Mouse (Mus musculus): ENCODE results near the gene Ppp1r14a.
A peak's percentile ranks its signal among the peaks of the same experiment; 100 is the strongest.

Ppp1r14a gene

DNA sequence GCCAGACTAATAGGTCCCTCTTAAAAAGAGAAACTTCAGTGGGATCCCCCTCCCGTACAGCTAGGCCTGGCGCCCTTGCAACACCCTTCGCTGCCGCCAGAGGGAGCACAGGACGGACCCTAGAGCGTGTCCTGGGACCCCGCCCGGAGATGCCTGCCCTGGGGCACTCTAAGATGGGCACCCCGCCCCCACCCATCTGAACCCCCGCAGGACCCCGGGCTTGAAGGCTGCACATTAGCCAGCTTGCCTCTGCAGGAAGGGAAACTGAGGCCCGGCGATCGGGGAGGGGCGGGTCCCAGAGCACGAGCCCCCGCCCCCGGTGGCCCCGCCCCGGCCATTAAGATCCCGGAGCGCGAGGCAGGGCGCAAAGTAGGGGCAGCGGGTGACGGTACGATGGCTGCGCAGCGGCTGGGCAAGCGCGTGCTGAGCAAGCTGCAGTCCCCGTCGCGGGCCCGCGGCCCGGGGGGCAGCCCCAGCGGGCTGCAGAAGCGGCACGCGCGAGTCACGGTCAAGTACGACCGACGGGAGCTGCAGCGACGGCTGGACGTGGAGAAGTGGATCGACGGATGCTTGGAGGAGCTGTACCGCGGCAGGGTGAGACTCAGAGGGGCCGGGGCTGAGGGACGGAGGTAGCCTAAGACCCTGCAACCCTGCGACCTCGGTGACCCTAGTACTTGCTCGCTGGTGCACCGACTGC, at the start of gene Ppp1r14a:
Ppp1r14a (plus strand) TSS at position 367 of the 697 bp plus-strand sequence.
- DNase-seq (ENCODE audit: low spot score in 2 of 2): peak; percentile 29 to 60

DNA sequence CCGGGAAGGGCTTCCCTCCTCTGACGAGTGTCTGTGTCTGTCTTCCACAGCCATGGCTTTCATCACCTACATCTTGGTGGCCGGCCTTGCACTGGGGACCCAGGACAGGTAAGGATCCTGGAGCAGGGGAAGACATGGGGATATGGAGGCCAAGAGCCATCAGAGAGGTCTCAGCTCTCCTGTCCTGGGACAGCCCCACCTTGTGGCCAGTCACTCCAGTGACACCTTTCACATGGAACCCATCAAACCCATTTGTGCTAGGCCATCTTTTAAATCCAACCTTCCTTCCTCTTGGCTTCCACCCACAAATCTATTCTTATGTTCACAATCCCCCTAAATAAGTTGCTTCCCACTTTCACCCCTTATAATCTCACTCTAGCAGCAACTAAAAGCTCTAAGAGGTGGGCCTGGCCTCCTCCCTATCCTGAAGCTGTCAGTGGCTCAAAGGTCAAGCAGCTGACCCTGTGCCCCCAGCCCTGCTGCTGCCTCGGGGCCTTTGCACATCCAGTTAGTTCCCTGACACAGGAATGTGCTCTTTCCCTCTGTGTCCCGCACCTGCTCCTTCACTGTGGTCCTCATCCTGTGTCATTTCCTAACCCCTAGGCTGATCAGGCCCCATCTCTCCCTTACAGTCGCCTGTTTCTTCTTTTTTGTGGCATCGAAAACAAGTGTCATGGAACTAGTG, 44.2 kb upstream of the Ppp1r14a start:
- DNase-seq (ENCODE audit: low spot score in 2 of 2): peak; percentile 15 to 48

DNA sequence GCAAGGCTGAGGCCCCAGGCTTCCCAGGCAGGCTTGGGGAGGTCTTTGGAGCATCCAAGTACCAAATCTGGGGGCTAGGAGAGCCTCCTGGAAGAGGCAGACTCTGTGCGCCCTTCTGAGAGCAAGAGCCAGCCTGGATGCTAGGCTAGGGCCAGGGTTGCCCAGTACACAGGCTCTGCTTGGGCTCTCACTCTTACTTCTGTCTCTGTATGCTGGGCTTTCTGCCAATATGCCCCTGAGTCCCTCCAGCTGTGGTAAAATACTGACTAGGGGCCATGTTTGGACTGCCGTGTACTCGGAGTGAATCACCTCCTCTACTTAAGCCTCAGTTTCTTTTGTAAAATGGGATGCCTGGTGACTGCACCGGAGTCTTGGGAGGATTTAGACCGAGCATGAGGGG, 43.1 kb upstream of the Ppp1r14a start:
- no peak for DNase-seq (ENCODE audit: low spot score in 2 of 2)

DNA sequence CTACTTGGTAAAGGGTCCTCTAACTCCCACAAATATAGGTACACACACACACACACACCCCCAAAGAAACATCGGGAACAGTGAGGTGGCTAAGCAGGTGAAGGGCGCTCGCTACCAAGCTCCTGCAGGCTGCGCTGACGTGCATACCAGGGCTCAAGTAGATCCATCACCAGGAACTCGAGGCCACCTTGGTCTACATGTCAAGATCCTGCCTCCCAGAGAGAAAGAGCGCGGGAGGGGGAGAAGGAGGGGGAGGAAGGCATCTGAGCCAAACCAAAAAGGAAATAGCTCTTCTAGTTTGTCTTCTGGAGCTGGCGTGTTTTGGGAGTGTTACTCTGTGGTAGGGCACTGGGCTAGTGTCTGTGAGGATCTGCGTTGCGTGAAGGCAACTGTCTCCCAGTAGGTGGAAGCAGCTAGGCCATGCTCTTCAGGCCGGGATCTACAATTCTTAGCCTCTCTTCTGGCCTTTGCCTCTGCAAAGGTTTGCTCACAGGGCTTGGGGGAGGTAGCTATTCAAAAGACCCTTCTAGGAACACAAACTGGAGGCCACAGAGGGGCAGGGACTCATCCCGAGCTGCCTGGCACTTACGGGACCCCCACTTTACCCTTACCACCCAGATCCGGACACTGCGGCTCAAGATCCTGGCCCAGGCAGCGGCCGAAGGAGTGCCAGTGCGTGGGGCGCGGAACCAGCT, 42.3 kb upstream of the Ppp1r14a start:
- no peak for DNase-seq (ENCODE audit: low spot score in 2 of 2)

DNA sequence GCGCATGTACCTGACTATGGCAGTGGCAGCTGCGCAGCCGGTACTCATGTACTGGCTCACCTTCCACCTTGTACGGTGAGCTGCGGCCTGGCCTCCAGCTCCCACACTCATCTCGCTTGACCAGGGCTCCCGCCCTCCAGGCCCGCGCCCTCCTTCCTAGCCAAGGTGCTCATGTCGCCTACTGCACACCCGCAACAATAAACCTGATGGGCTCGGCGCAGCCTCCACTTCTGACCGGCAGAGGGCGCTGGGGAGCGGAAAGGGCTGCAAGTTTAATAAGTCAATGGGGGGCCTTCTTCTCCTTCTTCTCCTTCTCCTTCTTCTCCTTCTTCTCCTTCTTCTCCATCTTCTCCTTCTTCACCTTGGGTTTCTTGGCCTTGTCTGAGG, 41.8 kb upstream of the Ppp1r14a start:
- peak; percentile 62 to 81 for DNase-seq (ENCODE audit: low spot score in 2 of 2)

DNA sequence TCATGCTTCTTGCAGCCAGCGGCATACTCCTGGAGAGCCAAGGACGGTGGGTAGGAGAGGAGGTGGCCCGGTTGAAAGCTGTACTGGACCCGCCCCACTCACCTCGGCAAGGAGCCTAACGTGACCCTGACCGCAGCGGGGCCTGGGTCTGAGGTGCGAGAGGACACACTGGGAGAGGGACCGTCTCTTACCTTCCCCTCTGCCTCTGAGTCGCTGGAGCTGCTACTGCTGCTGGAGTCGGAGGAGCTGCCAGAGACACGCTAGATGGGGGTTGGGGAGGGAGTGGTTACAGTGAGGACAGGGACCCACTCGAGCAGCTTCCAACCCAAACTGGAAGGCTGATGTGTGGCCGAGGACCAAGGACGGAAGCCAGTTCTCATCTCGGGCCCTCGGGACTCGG, 41.4 kb upstream of the Ppp1r14a start:
- DNase-seq (ENCODE audit: low spot score in 2 of 2): peak in 1 of 2 experiments; percentile 5

DNA sequence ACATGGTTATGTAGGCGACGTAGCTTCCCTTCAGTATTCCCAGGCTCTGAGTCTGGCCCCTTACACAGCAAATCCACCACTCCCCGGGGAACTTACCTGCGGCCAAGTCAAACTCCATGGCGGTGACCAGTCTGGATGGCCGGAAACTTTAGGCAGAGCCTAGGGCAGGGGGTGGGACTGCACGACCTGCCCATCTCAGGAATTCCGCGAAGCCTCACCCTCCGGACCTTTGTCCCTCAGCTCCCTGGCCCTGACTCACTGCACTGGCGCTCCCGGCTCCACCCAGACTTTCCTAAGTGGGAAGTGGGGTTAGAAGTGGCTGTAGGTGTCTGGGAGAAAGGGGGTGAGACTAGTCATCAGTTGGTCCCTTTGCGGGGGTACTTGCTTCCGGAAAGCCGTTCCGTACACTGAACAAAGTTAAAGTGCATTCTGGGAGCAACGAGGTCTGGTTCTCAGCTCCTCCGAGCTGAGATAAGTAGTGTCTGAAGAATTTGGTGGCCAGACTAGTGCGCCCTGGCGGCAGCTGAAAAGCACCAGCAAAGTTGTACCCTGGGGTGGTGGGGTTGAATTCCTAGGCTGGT, 40.8 kb upstream of the Ppp1r14a start, which contains the start of gene 2200002D01Rik:
2200002D01Rik (minus strand) TSS at position 206 of the 581 bp plus-strand sequence.
- peak; percentile 12 to 27 for DNase-seq (ENCODE audit: low spot score in 2 of 2)

DNA sequence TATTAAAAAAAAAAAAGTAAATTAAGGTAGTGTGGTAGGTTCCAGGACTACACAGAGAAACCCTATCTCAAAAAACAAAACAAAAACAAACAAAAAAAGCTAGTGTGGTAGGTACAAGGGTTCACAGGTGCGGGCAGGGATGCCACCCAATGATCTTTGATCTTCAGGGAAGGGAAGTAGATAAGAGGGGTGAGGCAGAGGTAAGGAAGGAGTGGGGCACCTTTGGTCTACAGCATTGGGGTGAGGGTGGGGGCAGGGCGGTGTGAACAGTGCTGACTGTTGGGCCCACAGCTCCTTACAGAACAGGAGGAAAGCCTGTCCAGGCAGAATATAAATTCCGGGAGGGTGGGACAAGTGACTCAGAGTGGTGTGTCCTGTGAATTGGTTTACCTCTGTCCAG, 37.9 kb upstream of the Ppp1r14a start:
- no peak for DNase-seq (ENCODE audit: low spot score in 2 of 2)

DNA sequence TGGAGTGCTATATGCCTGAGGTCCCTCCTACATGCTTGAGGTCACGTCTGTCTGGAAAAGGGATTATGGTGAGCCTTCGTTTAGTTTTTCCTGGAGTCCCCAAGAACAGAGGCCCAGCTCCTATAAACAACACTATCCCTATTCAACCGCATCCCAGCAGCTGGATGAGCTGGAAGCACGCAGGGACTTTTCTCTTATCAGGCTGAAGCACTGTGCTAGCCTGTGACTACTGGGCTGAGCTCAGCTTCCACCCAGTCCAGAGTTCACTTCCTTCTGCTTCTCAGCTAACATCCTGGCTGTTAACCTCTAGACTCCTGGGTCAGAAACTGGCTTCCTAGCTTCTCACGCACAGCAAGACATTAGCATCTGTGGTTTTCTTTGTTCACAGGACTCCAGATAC, 35.3 kb upstream of the Ppp1r14a start:
- no peak for DNase-seq (ENCODE audit: low spot score in 2 of 2)

DNA sequence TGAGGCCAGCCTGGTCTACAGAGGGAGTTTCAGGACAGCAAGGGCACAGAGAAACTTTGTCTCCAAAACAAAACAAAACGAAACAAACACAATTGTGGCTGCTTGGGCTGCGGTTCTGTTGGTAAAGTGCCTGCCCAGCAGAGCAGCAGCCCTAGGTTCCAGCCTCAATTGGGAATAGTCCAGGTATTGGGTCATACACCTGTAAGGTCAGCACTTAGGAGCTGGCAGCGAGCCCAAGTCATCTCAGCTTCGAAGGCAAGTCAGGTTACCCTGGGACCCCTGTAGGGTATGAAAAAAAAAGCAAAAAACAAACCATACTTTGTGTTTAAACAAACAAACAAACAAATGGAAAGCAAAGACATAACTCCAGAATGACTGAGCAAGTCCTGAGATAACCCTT, 33.2 kb upstream of the Ppp1r14a start:
- DNase-seq (ENCODE audit: low spot score in 2 of 2): no peak

DNA sequence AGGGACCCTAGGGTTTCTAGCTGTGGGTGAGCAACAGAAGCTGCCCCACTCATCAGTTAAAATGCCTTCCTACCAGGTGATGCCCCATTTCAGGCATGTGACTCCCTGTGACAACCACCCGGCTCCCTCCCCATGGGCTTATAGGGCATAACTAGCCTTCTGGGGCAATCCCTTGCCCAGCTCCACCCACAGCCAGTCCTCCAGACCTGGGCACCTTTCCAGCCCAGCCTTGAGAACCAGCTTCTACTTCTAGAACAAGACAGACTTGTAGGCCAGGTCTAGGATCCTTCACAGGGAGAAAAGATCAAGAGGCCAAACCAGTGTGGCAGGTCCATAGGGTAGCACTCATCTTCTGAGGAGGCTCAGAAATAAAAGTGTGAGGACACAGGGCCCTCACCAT, 31.7 kb upstream of the Ppp1r14a start:
- DNase-seq (ENCODE audit: low spot score in 2 of 2): no peak

DNA sequence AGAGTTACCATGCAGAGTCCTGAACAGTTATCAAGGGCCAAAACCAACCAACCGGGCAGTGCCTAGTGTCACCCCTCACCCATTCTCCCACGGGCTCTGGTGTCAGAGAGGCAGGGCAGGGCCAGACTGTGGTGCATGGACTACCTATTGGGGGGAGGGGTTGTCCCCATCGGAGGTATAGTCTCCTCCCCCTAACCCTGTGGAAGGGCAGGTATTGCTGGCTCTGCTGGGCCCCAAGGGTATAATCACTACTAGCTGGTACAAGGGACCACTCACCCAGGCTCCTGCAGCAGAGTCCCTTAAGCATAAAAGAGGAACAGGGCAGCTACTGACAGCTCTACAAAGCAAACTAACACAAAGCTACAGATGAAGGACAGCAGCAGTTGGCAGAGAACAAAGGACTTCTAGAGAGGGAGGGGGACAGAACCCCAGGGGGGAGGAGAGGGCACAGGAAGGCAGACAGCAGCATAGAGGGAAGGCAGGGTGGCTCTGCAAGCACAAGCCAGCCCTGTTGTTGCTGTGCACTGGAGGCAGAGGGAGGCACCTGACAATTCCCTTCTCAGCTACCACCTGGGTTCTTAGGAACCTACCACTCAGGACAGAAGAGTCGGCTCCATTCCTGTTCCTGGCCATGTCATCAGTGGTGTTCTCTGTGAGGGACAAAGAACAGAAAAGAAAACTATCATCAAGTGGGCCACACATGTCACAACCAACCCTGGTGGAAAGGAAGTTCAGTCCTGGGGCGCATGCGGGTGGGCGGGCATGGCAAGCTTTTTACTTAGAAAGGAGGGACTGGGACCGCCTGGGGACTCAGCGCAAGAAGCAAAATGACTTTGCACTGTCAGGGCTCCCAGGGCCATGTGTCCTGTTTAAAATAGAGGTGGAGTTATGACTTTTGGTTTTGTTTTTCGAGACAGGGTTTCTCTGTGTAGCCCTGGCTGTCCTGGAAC, 29.1 kb upstream of the Ppp1r14a start:
- DNase-seq (ENCODE audit: low spot score in 2 of 2): no peak

DNA sequence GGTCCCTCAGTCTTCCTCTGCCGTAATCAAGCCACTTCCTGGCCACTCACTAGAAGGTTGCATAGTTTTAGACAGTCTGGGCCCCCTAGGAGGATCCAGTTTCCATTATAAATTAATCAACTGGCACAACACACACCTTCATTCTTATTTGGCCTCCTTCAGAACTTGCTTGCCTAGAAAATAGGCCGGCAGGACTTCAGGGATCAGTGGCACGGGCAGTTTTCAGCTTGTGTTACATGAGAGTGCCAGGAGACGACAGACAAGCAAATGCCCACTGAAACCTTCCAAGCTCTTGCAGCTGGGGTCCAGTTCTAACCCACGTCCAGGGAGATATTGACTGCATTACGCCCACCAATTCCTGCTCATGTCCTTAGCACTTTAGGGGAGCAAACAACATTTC, 27.0 kb upstream of the Ppp1r14a start:
- DNase-seq (ENCODE audit: low spot score in 2 of 2): no peak

DNA sequence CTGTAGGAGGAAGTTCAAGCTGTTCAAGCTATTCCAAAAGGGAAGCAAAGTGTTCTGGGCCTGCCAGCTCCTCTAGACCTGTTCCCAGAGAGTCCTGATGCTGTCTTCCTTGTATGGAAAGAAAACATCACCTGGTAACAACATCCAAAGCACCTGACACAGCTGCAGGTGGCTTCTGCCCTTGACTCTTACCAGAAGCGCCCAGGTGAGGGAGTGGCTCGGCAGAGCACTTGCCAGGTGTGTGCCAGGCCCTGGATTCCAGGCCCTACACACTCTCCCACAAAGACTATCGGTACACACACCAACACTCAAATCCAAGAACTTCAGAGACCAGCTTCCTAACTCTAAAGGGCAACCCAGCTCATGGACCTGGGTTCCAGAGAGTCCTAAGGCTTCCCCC, 25.3 kb upstream of the Ppp1r14a start:
- no peak for DNase-seq (ENCODE audit: low spot score in 2 of 2)

DNA sequence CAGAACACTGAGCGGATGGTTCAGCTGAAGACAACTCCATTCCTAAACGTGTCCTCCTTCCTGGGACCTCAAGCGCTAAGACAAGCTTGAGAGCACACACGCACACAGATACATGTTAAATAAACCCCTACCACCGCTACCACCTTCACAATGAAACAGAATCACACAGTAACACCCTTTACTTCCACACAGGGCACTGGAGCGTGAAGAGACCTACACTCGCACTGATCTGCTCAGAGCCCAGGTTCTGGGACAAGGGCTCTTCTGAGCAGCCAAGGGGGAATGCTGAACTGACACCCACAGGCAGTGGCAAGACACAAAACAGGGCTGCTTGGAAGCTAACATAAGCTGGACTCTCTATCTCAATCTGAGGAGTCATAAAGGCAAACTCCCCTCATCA, 23.5 kb upstream of the Ppp1r14a start:
- DNase-seq (ENCODE audit: low spot score in 2 of 2): no peak

DNA sequence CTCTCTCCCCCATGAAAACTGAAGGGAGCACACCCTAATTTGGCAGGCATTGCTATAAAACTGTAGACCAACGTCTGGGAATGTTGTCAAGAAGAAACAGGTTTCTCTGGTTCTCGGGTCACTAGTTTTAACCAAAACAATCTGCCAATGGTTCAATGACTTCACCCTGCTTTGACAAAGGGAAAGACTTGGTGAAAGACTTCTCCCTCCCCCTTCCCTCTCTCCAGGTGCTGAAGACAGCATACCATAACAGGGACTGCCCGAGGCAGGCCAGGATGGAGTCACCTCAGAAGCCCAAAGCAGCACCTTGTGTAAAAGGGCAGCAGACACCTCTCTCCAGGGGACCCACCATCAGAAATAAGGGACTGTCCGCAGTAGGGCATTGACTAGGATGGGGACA, 22.2 kb upstream of the Ppp1r14a start:
- no peak for DNase-seq (ENCODE audit: low spot score in 2 of 2)

DNA sequence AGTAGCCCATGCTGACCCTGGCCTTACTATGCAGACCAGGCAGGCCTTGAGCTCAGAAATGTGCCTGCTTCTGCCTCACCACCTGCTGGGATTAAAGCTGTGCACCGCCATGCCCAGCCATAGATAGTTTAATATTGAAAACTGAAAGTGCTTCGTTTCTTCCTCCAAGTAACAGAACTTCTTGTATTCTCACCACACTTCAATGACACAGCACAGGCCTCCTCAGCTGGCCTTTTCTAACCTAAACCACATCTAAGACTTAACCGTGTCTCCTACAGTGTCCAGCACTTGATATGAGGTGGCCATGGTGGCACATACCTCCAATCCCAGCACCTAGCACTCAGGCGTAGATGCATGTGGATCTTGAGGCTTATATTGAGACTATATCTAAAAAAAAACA, 18.7 kb upstream of the Ppp1r14a start:
- no peak for DNase-seq (ENCODE audit: low spot score in 2 of 2)

DNA sequence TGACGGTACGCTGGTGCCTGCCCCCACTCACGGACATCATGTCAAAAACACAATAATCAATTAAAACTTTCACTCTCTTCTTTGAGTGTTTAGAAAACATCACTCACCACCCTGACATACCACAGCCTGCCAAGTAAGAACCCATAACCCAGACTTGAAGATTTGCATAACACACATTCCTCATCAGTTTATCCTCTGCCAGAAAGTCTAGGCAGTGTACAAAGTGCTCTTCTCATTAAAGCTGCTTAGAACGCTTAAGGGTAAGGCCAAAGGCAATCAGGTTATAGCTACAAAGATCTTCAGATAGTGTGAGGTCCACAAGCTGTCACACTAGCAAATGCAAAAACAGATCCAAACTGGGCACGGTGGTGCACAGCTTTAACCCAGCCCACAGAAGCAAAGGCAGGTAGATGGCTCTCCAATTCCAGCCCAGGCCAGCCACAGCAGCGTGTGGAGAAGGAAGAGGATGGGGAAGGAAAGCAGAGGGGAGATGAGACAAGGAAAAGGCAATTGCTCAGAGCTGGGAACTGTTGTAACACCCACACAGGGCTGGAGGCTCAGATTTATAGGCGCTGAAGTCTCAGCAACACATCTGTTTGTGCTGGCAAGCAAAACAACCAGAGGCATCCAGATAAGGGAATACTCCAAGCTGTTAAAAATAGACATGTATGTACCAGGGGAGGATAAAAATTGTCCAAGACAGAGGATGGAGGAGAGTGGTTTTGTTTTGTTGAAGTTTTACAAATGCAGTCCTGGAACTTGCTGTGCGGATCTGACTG, 17.2 kb upstream of the Ppp1r14a start:
- no peak for DNase-seq (ENCODE audit: low spot score in 2 of 2)

DNA sequence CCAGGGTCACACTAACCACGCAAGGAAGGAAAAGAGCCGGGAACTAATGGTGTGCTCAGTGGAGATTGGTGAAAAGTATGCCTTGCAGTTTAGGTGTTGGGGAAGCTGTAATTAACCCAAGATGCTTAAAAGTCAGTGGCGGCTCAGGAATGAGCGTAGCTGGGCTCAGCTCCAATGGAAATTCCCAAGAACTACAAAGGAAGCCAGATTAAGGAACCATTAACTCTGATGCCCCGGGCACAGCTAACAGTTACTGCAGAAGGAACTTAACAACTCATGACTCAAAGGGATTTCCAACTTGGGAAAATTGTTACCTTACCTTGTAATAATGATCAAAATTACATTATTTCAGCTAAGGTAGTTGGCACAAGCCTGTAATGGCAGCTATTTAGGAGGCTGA, 12.4 kb upstream of the Ppp1r14a start:
- no peak for DNase-seq (ENCODE audit: low spot score in 2 of 2)

DNA sequence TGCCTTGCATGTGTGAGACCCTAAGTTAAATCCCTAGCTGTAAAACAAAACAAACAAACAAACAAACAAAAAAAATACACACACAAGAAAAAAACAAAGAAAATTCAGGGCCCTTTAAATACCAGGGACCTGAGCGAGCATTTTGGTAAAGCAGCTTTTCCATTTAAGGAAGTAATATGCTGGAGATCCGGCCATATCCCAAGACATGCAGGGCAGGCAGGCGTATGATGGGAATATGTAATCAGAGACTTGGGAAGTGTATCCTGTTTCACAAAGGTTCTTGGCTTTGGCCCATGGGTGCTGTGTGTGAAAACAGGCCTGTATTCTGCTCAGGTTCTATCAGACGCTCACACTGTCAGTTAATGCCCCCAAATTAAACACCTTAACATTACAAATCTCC, 11.6 kb upstream of the Ppp1r14a start:
- DNase-seq (ENCODE audit: low spot score in 2 of 2): no peak

DNA sequence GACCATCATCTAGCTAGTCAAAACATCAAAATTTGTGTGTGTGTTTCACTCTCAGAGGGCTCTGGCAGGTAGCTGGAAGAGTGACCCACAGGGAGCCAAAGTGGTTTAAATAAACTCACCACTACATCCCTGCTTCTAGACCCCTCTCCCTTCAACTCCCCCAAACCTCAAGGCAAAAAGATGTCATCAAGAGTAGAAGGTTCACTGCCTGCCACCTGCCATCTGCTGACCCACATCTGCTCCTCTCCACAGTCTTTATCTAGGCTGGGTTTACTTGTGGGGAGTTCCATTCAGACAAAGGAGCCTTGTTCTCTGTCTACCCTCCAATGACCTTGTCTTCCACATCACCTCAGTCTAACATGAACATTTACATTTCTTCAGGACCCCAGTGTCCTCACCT, 9.8 kb upstream of the Ppp1r14a start:
- DNase-seq (ENCODE audit: low spot score in 2 of 2): no peak
